Mouse (Mus musculus) hindlimb bud, embryonic 11.5 days (tissue): ENCODE data around the gene Ccdc73.
A peak's percentile ranks its signal among the peaks of the same experiment; 100 is the strongest.
"Not testable (repeated sequence)": the region's sequence is repeated elsewhere in the genome, so short reads cannot be mapped to it uniquely, and the experiment has no call there.

Experiments used
- DNase-seq: peaks from one replicate; pipeline ENCODE4 v3.0.0-alpha.2; 2012; ENCODE audit warnings: low read depth, low spot score; ENCODE audit errors: extremely low spot score

Gene Ccdc73

GRCm38 (mm10) chr2:104864176-104864860, 3.3 kb upstream of the Ccdc73 start:
- no peak for DNase-seq

GRCm38 (mm10) chr2:104869101-104869500, 1.5 kb downstream of the Ccdc73 start:
- no peak for DNase-seq

- DNase-seq, result no peak
These were observed 11.2 kb downstream of the Ccdc73 start for GRCm38 (mm10) chr2:104878794-104879193.

GRCm38 (mm10) chr2:104886109-104886508, 18.5 kb downstream of the Ccdc73 start:
- DNase-seq, result no peak

- not testable (repeated sequence) for DNase-seq
These were observed 19.7 kb downstream of the Ccdc73 start for GRCm38 (mm10) chr2:104887331-104887730.

- DNase-seq, result peak; percentile 70
These were observed 20.4 kb downstream of the Ccdc73 start for GRCm38 (mm10) chr2:104887882-104888566.

GRCm38 (mm10) chr2:104899975-104900374, 32.4 kb downstream of the Ccdc73 start:
- no peak for DNase-seq

- no peak for DNase-seq
These were observed 48.1 kb downstream of the Ccdc73 start for GRCm38 (mm10) chr2:104915709-104916108.

- peak; percentile 14 for DNase-seq
These were observed 96.9 kb downstream of the Ccdc73 start for GRCm38 (mm10) chr2:104964492-104964891.

GRCm38 (mm10) chr2:104981712-104982111, 114.1 kb downstream of the Ccdc73 start:
- no peak for DNase-seq

GRCm38 (mm10) chr2:104985796-104986195, 118.2 kb downstream of the Ccdc73 start:
- DNase-seq, result no peak

- DNase-seq, result no peak
These were observed 121.4 kb downstream of the Ccdc73 start for GRCm38 (mm10) chr2:104988974-104989373.

- DNase-seq, result no peak
These were observed 126.8 kb downstream of the Ccdc73 start for GRCm38 (mm10) chr2:104994436-104994835.

- no peak for DNase-seq
These were observed 128.6 kb downstream of the Ccdc73 start for GRCm38 (mm10) chr2:104996201-104996600.

GRCm38 (mm10) chr2:105007236-105007635, 139.6 kb downstream of the Ccdc73 start:
- DNase-seq, result no peak

GRCm38 (mm10) chr2:105016192-105016966, 148.8 kb downstream of the Ccdc73 start:
- DNase-seq, result no peak

GRCm38 (mm10) chr2:105016967-105017287, 149.3 kb downstream of the Ccdc73 start, which contains the start of gene Eif3m:
Gene Eif3m (minus strand): TSS chr2:105017080.
- DNase-seq, result peak; percentile 46

- DNase-seq, result no peak
These were observed 150.2 kb downstream of the Ccdc73 start for GRCm38 (mm10) chr2:105017802-105018201.

GRCm38 (mm10) chr2:105019457-105019856, 151.9 kb downstream of the Ccdc73 start:
- DNase-seq, result no peak

- no peak for DNase-seq
These were observed 153.7 kb downstream of the Ccdc73 start for GRCm38 (mm10) chr2:105021256-105021655.

- no peak for DNase-seq
These were observed 154.2 kb downstream of the Ccdc73 start for GRCm38 (mm10) chr2:105021836-105022235.
